Mouse (Mus musculus): Measurements from ENCODE around the gene Sox5. TPM values are rescaled to one million over a fixed set of nuclear protein-coding genes. Genes with fewer than 3 reads are reported as not detected.

Gene Sox5
- total RNA-seq, 2 experiments from 2014 or later: 39.5 to 48.8 TPM

DNA sequence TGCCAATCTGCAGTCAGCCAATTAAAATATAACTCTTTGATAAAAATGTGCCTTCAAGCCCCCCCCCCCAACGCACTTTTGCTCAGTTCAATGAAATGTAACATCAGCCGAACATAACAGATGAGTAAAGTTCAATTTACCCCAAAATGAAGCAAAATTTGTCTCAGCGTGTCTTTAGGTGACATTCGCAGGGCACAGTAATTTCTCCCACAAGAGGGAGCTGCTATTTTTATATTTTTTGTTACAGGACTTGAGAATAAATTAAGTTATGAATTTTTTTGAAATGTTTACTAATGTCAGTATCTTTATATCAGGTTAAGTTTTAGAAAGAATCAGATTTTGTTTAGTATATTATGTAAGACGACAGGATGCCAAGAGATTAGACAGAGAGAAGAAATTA lies 280.3 kb downstream of the Sox5 start:
- no peak for DNase-seq (ENCODE audit: low spot score in 2 of 2)

- DNase-seq (ENCODE audit: low spot score in 2 of 2): no peak
Observed at GRCm38 (mm10) chr6:144498177-144498576, 283.6 kb downstream of the Sox5 start.

DNA sequence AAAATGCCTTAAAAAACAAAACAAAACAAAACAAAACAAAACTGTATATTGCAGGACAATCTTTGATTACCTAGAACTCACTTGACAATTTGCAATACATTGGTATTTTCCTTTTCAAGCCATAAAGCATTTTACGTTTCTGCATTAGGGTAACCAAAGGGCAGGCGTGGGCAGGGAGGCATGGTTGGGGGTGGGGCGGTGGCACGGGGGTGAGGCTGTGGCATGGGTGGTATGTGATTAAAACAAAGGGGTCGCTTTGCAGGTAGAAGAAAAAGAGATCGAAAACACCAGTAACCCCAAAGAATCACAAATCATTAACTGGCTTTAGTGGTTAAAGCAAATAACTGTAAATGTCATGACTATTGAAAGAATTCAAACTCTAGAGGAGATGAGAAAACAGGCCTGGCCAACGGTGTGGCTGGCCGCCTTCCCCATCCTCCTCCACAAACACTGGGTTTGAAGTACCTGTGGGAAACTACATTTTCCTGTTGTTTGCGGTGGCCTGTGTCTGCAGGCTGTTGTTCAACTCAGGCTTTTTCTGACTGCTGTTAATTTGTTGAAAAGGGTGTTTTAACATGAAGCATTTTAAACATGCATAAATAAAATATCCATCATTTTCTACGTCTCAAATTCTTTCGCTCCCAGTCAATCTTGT lies 289.9 kb downstream of the Sox5 start:
- DNase-seq (ENCODE audit: low spot score in 2 of 2): no peak

DNA sequence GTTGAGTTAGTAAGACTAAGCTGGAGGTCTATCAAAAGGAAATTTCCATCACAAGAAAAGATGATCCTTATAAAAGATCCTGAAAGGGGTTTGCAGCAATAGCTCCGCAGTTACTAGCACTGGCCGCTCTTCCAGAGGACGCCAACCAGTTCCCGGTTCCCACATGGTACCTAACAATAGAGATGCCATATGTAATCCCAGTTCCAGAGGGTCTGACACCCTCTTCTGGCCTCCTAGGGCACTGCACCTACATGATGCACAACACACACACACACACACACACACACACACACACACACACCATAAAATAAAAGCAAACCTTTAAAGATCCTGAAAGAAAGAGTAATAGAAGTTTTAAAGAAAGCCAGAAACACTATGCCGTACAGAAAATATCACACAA lies 290.9 kb downstream of the Sox5 start:
- no peak for DNase-seq (ENCODE audit: low spot score in 2 of 2)

GRCm38 (mm10) chr6:144485578-144485977 lies 296.2 kb downstream of the Sox5 start:
- DNase-seq (ENCODE audit: low spot score in 2 of 2): no peak

DNA sequence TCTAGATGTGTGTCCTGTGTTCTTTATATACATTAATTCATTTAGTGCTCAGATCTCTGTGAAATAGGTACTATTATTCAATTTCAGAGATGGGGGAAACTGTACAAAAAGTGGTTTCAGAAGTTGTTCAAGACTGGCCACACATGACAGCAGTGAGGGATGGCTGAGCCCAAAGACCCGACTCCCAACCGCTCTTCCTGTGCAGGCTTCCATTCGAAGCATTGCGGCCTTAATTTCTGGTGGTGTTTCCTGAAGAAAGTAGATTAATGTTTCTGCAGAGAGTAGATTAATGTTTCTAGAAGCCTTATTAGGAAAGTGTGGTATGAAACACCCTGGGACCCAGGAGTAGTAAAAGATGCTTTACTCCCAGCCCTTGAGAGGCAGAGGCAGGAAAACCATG lies 298.6 kb downstream of the Sox5 start:
- no peak for DNase-seq (ENCODE audit: low spot score in 2 of 2)

- DNase-seq (ENCODE audit: low spot score in 2 of 2): no peak
Observed at GRCm38 (mm10) chr6:144480648-144481528, 300.9 kb downstream of the Sox5 start.

DNA sequence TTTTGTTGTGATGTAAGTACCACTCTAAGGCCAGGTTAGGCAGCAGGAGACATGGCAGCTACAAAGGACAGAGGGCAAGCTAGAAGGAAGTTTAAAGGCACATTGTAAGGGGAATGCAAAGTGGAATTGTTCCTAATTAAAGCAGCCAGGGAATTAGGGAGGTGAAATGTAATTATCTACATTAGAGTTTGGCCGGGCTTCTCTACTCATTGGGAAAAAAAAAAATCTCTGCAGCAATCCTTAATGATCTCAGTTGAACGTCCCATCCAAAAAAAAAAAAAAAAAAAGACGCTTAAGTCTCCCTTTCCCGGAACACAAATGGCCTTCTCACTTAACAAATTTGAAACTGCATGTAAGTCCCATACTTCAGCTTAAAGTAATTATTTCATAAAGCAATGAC lies 301.9 kb downstream of the Sox5 start:
- DNase-seq (ENCODE audit: low spot score in 2 of 2): no peak

GRCm38 (mm10) chr6:144477287-144478064 lies 304.3 kb downstream of the Sox5 start:
- peak; percentile 4 to 7 for DNase-seq (ENCODE audit: low spot score in 2 of 2)

DNA sequence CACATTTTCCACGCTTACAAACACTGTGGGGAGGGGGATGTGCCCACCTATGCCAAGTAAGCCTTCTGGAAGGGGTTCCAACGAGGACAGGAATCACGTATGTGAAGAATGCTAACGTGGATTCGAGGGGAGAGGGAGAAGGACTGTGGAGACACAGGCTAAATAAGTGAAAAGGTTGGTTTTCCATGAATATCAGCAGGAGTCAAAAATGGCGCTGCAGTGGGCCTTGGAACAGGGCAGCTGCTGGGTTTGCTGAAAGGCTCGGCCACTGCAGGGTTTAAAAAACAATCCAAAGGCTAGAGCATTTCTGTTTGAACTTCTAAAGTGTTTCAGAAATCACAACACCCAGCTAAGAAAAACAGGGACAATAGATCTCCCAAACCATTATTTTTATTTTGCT lies 308.3 kb downstream of the Sox5 start:
- no peak for DNase-seq (ENCODE audit: low spot score in 2 of 2)

DNA sequence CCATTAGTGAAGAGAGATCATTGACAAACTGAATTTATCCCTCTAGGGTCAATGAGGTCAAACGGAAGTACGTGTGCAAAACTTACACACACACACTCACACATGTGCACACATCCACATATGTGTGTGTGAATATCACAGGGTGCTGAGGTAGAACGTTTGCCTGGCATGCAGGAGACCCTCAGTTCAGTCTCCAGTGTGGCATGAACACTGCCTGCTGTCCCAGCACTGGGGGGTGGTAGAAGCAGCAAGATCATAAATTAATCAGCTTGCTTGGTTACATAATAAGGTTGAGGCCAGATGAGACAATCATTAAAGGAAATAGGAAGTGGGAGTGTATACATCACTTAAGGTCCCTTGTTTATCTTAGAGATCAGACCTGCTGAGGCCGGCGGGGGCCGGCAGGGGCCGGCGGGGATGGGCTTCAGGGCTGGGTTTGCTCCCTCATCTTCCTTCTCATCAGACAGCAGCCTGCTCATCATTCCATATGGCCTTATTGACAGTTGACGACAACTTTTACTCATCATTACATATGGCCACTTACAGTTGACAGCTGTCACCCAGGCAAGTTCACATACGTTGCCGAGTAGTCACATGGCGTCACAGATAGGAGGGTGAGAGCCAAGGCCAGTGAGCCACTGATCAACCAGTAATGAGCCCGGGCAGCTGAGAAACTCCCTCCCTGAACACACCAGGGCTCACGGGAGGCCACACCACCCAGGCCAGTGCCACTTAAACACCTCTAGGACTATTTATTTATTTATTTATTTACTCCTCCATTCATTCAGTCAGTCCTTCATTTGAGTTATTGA lies 309.5 kb downstream of the Sox5 start:
- DNase-seq (ENCODE audit: low spot score in 2 of 2): peak; percentile 14 to 16

DNA sequence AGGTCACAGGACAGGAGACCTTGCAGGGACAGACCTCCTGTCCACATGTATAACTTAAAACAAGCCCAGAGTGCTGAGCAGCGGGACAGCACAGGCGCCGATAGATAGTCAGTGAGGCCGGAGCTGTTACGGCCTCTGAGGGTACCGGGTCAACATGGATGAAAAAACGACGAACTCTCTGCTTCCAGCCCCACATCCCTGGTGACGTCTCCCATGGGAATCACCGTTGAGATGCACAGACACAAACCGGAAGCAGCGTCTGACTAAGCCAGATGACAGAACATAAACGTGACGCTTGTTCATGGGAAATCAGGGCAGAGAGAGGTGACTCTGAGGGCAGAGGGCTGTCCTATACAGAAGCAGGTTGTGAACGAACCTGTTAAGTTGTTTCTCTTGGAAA lies 315.1 kb downstream of the Sox5 start:
- DNase-seq (ENCODE audit: low spot score in 2 of 2): no peak

- DNase-seq (ENCODE audit: low spot score in 2 of 2): no peak
Observed at GRCm38 (mm10) chr6:144463691-144464090, 318.1 kb downstream of the Sox5 start.

- DNase-seq (ENCODE audit: low spot score in 2 of 2): no peak
Observed at GRCm38 (mm10) chr6:144463274-144463673, 318.5 kb downstream of the Sox5 start.

- no peak for DNase-seq (ENCODE audit: low spot score in 2 of 2)
Observed at GRCm38 (mm10) chr6:144459486-144459885, 322.3 kb downstream of the Sox5 start.

- DNase-seq (ENCODE audit: low spot score in 2 of 2): no peak
Observed at GRCm38 (mm10) chr6:144457500-144457899, 324.3 kb downstream of the Sox5 start.

DNA sequence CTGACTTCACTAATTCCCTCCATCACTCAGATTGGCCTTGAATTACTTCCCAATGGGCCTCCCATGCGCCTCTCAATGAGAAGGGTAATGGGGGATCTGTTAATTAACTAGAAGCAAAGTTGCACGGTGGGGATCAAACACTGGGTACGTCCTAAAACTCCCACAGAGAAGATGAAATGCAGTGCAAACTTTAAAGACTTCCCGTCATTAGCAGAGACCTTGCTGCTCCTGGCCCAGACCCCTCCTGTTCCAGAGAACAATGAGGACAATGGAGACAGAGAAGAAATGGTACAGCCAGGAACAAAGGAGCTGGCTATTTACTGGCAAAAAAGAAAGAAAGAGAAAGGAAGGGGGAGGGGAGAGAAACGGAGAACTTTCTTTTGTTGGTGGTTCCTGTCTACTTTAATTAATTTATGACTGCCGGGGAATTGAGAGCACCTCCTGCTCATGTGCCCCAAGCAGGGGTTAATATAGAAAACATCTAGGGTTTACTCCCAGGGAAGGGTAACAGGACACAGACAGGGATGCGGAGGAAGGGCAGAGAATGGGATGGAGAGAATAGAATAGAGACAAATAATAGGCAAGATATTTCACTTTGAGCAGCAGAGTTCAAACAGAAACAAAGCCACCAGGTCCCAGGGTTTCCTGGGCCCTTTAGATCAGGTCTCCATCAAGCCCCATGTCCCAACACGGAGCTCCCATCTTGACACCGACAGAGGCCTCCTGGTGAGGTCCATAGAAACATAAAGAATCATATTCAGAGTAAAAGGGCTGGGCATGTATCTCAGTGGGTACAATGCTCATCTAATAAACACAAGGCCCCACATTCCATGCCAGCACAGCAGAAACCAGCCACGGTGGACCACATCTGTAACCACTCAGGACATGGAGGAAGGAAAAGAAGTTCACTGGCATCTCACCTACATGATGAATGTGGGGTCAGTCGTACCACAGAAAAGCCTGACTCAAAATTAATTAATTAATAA lies 327.2 kb downstream of the Sox5 start:
- DNase-seq (ENCODE audit: low spot score in 2 of 2): no peak

- no peak for DNase-seq (ENCODE audit: low spot score in 2 of 2)
Observed at GRCm38 (mm10) chr6:144453605-144454004, 328.2 kb downstream of the Sox5 start.

- DNase-seq (ENCODE audit: low spot score in 2 of 2): peak in 1 of 2 experiments; percentile 14
Observed at GRCm38 (mm10) chr6:144453147-144453546, 328.6 kb downstream of the Sox5 start.
